Mouse (Mus musculus) skeletal muscle tissue, adult 2 months (tissue): Measurements from ENCODE around the gene Mpp5.

ENCODE experiments used
- DNase-seq: peaks from one replicate; pipeline ENCODE4 v3.0.0-alpha.2; 2012; ENCODE audit warnings: low read depth, low spot score

Gene Mpp5

DNA sequence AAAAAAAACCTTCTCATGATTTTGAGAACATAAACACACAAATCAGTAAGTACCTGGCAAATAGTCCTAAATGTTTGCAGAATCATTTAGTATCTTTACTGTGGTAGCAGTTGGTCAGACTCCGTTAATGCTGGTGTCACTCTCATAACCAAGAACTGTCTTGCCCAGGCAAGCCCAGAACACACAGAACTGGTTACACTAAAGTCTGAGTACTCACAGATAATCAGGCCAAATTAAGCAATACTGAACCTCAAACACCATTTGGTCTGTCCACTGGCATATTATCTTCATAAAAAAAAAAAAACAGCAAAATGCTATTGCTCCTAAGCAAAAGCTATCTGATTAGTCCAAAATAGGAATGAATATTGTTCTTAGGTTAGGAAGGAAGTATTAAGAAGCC is 93.7 kb downstream of the Mpp5 start:
- no peak for DNase-seq

DNA sequence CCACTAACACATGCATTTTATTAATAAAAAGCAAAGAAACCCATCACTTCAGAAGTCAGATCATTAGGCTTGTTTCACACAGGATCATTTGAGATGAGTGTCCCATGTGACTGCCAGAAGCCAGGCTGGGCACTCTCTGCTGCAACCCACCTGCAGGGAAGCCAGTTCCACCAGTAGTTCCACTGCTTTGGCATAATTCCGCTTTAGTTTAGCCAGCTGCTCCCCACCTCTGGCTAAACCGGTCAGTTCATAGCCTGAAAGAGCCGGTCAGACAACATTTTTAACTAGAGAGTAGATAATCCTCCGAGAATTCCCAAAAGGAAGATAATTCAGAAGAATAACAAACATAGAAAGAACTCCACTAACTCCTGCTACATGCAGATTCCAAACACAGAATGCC is 99.5 kb downstream of the Mpp5 start:
- DNase-seq = no peak

DNA sequence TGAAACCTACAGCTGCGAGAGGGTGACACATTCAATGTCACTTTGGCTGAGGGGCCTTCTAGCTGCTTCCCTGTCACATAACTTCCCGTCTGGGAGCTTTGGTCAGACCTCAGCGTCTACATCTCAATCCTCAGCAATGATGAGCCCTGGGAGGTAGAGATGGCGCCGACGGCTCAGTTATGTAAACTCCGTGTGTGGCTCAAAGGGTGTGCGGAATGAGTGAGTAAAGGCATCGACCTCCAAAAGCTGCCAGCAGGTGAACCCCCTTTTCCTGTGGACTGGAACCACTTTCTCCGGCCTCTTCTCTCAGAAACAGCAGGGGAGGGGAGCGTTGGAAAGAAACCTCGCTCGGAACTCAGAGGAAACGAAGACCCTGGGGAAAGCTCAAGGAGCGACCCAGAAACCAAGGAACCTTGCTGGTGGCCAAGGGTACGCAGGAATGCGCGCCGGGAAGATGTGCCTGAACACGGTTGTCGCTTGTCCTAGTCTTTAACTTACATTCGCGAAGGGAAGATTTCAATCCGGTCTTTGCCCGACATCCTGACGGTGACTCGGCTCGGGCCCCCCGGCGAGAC is 112.3 kb downstream of the Mpp5 start:
- peak; percentile 23 for DNase-seq

DNA sequence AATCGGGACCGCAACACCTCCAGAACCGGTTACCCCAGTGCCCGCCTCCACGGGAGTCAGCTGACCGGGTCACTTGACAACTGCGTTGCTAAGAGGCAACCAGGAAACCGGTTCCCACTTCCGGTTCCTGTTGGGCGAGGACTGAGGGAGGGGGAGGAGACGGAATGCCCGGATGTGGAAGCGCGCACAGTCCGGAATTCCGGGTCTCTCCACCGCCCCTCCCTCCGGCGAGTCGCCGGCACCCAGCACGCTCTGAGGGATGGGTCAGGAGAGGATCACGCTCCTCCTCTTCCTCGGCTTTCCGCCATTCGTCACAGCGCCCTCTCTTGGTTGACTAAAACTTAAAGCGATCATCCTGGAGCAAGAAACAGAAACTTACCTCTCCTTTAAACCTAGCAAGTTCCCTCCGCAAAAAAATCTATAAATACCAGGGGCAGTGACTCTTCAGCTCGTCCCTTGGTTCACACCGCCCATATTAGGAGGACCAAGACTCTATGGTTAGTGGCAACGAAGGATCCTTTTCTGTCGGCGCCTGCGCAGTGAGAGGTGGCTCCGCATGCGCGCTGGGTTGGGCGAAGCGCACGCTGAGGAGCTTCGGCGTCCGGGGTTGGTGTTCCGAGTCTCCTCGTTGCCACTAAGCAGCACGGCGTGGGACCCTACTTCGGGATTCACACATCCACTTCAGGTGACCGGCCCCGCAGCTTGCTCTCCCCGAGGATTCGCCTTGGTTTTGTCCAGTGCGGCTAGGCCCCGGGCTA is 113.0 kb downstream of the Mpp5 start, which contains the start of the genes Atp6v1d and Eif2s1:
Gene Atp6v1d, minus strand, starts transcription at position 143 of the 758 bp plus-strand sequence.
Gene Eif2s1, plus strand, starts transcription at position 324 of the 758 bp plus-strand sequence.
- DNase-seq = peak; percentile 99

DNA sequence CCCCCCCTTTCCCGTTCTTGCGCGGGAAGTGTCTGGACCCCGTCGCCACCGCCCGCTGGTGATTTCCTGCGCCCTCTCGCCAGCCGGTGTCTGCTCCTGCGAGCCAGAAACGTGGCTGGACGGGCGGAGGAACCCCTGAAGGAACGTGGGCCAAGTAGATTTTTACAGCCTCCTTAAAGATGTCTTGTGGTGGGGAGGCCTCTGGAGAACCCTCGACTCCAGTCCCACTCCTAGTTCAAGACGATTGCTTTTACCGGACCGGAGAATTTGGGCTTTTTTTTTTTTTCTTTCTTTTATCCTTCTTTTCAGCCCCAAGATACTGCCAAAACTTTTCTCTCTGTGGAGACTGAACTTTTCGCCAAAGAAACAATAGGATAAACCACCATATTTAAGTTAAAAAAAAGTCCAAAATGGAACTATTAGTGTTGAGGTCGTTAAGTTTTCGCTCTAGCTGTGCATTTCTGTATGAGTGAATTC is 113.6 kb downstream of the Mpp5 start:
- no peak for DNase-seq

DNA sequence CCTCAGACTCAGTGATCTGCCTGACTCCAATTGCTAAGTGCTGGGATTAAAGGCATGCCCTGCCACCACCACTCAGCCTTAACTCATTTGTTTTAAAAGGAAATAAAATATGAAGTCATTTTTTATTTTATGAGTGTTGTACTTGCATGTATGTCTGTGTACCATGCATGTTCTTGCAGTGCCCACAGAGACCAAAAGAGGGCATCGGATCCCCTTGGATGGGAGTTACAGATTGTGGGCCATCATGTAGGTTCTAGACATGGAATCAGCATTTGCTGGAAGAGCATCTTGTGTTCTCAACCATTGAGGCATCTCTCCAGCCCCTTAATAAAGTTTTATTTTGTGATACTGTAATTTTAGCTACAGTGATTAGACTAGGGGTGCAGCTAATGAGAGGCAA is 116.7 kb downstream of the Mpp5 start:
- no peak for DNase-seq

DNA sequence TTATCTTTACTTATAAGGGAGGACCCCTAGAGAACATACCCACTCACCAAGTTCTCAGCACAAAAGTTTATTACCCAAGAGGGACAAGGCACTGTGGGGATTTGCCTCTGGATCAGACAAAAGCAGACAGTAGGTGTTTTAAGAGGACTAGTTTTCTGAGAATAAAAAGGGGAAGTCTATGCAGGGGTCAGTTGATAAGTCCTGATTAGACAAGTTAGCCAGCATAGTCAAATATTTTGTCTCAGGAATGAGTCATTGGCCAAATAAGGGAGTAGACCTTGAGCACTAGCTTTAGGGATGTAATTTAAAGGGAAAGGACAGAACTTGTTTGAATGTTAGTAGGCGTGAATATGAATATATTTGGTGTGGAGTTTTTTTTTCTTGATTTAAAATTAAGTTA is 119.4 kb downstream of the Mpp5 start:
- no peak for DNase-seq

DNA sequence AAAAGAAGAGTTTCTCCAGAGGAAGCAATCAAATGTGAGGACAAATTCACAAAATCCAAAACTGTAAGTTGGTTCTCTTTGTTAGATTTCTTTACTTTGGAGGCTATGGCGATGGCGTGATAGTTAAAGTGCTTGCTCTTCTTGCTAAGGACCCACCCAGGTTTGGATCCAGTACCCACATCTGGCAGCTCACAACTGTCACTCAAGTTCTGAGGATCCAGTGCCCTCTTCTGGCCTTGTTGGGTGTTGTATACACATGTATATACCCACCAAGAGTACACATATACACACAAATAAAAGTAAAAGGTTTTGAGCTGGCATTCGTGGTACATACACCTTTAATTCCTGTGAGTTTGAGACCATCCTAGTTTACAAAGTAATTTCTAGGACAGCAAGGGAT is 125.9 kb downstream of the Mpp5 start:
- no peak for DNase-seq

DNA sequence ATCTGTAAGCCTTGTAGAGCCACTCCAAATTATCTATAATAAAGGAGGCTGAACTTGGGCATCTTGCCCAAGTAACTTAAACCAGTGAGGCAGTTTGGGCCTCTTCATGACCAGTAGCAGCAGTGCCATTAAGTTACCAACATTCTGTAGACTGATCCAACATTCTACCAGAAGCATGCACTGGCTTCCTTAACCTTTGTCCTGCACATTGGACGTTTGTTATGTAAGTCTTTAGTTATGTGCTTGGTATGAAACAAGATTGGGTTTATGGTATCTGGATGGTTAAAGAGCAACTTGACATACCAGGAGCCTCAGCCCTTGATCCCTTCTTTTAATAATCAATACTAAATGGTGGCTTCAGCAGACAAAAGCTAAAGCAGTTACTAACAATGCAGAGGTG is 141.4 kb downstream of the Mpp5 start:
- no peak for DNase-seq
